Mouse (Mus musculus) small intestine, adult 2 months (tissue): ENCODE data around the gene Tbcel.

Source experiments
- CTCF ChIP-seq: fragments of 200-500 bp; IDR thresholded peaks from 2 replicates; pipeline ENCODE4 v1.5.1; 2012; ENCODE audit warnings: low read depth, mild to moderate bottlenecking, control low read depth, inconsistent platforms, low read length, moderate library complexity, mixed read lengths; ENCODE audit not compliant: insufficient replicate concordance, insufficient read length; ENCODE audit errors: extremely low read depth
- POLR2A ChIP-seq: fragments of 200-500 bp; IDR thresholded peaks from 2 replicates; pipeline ENCODE4 v1.6.1; 2012; ENCODE audit warnings: low read depth, mild to moderate bottlenecking, control low read depth, inconsistent platforms, low read length, moderate library complexity

DNA sequence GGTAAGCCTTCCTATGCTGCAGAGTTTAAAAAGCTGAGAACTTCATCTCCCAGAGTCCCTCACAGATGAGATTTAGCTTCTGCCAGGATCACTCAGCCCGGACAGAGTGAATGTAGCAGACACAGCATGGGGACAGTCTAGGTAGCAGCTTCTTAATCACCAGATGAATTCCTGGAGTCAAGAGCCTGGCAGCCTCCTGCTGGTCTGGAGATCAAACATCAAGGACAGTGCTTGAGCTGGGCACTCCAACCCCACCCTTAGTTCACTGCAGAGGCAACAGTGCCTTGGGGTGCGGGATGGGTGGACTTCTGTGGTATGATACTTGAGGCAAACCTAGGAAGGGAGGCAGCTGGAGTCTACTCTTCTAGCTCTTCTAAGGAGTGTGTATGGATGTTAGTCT, 87.9 kb downstream of the Tbcel start:
- TF ChIP-seq CTCF (no peak), POLR2A (no peak)
